Mouse (Mus musculus): ENCODE data around the gene Arhgap21.
"Not testable (repeated sequence)": the region's sequence is repeated elsewhere in the genome, so short reads cannot be mapped to it uniquely, and the experiment has no call there.

- TF ChIP-seq CTCF (IDR thresholded peaks at IDR 0.05; ENCODE audit: low read depth, low read length); GATA1 (IDR thresholded peaks at IDR 0.05; ENCODE audit: borderline replicate concordance, low read length); GATA2 (IDR thresholded peaks at IDR 0.05; ENCODE audit: borderline replicate concordance, low read depth, low read length); POLR2AphosphoS5 (IDR thresholded peaks at IDR 0.05; ENCODE audit: insufficient replicate concordance, low read depth, low read length): not testable (repeated sequence)
These were observed 36.9 kb downstream of the Arhgap21 start for GRCm38 (mm10) chr2:20931761-20932160.

Measured in G1E (cell line).